Mouse (Mus musculus) bone marrow, adult 2 months (tissue): ENCODE results near the gene Cldn9.

ENCODE experiments used
- CTCF ChIP-seq: fragments of 200-500 bp; IDR thresholded peaks from 2 replicates; pipeline ENCODE4 v1.5.1; 2011; ENCODE audit warnings: low read length, control low read depth; ENCODE audit not compliant: control insufficient read depth, insufficient read depth
- POLR2A ChIP-seq: fragments of 200-500 bp; IDR thresholded peaks from 2 replicates; pipeline ENCODE4 v1.6.1; 2011; ENCODE audit warnings: low read depth, mild to moderate bottlenecking, control low read depth, low read length, borderline replicate concordance; ENCODE audit not compliant: control insufficient read depth

- TF ChIP-seq POLR2A (peak; percentile 79), CTCF (0 out of 2 replicates have a peak, but pooled peaks have one; percentile 11)
Measured at GRCm38 (mm10) chr17:23725999-23726757, 42.4 kb upstream of the Cldn9 start, which contains the start of gene Pkmyt1.
